ENCODE assay signal across 8 mouse cellular contexts in genomic region chr8:120549321-120549921, GRCm38 (mm10). TPM values are rescaled to one million over a fixed set of nuclear protein-coding genes. Genes with fewer than 3 reads are reported as not detected.
DNase-seq lines count a peak whose midpoint lies in the region; ATAC-seq lines count a peak whose summit lies in the region.

No protein-coding gene starts in this region.

- H3K4me1 ChIP-seq in kidney, embryonic 14.5 days (ENCODE audit: control insufficient read depth, insufficient read depth, low read length): peaks cover 76% of the 10 kb centered on the region
- H3K4me1 ChIP-seq in forebrain, embryonic 15.5 days: peaks cover 92% of the 10 kb centered on the region
- H3K4me1 ChIP-seq in liver, embryonic 11.5 days (replicated peaks; ENCODE audit: control insufficient read depth, insufficient read depth, low read length): peaks cover 79% of the 10 kb centered on the region

- 4% methylated on average over 25 of the region's 25 CpGs for WGBS in kidney, embryonic 14.5 days
- WGBS in forebrain, embryonic 15.5 days: 6% methylated on average over 25 of the region's 25 CpGs
- 40% methylated on average over 25 of the region's 25 CpGs for WGBS in liver, embryonic 11.5 days

- H3K27ac ChIP-seq in kidney, embryonic 14.5 days (ENCODE audit: low read depth, low read length): peak overlapping the region; percentile 67; the same call in 1 of the 2 replicates
- H3K27ac ChIP-seq in forebrain, embryonic 15.5 days (replicated peaks): peak overlapping the region; percentile 91
- 0 out of 2 replicates have a peak overlapping the region, but pooled peaks have one; percentile 16 for H3K27ac ChIP-seq in liver, embryonic 11.5 days (ENCODE audit: low read depth, low read length)

- peak; percentile 66 for ATAC-seq in kidney, embryonic 14.5 days (ENCODE audit: low FRiP score, low TSS enrichment)
- peak; percentile 6; the same call in 1 of the 2 replicates for ATAC-seq in forebrain, embryonic 15.5 days (replicated peaks)
- no peak; the same call in 1 of the 2 replicates for ATAC-seq in liver, embryonic 11.5 days (replicated peaks; ENCODE audit: low FRiP score)

- no peaks in the 10 kb centered on the region for H3K27me3 ChIP-seq in kidney, embryonic 14.5 days (ENCODE audit: control insufficient read depth, insufficient read depth, low read length)
- H3K27me3 ChIP-seq in forebrain, embryonic 15.5 days: no peaks in the 10 kb centered on the region
- no peaks in the 10 kb centered on the region for H3K27me3 ChIP-seq in liver, embryonic 11.5 days (replicated peaks; ENCODE audit: control insufficient read depth, insufficient read depth, low read length)

- DNase-seq in kidney, adult 9 months: no peak
- DNase-seq in cerebellum, postnatal 10 days: peak; percentile 68 to 76
- DNase-seq in liver, embryonic 11.5 days (ENCODE audit: low spot score): no peak
- no peak for DNase-seq in thymus, adult 18-20 months
- DNase-seq in layer of hippocampus, adult 11-12 months (ENCODE audit: low spot score): no peak
- no peak for DNase-seq in urinary bladder, postnatal 25 days (ENCODE audit: low spot score)

- H3K36me3 ChIP-seq in kidney, embryonic 14.5 days (ENCODE audit: control insufficient read depth, insufficient read depth, low read length): peaks cover 7% of the 10 kb centered on the region
- no peaks in the 10 kb centered on the region for H3K36me3 ChIP-seq in forebrain, embryonic 15.5 days
- H3K36me3 ChIP-seq in liver, embryonic 11.5 days (ENCODE audit: control insufficient read depth, insufficient read depth, low read length): peaks cover 8% of the 10 kb centered on the region

- H3K4me2 ChIP-seq in kidney, embryonic 14.5 days (replicated peaks; ENCODE audit: low read depth, low read length): peak overlapping the region; percentile 28
- peak overlapping the region; percentile 46 for H3K4me2 ChIP-seq in forebrain, embryonic 15.5 days (replicated peaks)
- peak overlapping the region; percentile 36 for H3K4me2 ChIP-seq in liver, embryonic 11.5 days

- no peaks in the 10 kb centered on the region for H3K9me3 ChIP-seq in kidney, embryonic 14.5 days (ENCODE audit: control insufficient read depth, low read length)
- no peaks in the 10 kb centered on the region for H3K9me3 ChIP-seq in forebrain, embryonic 15.5 days
- no peaks in the 10 kb centered on the region for H3K9me3 ChIP-seq in liver, embryonic 11.5 days (ENCODE audit: control insufficient read depth, low read length)

- peak overlapping the region; percentile 7; the same call in 1 of the 2 replicates for H3K4me3 ChIP-seq in kidney, embryonic 14.5 days (ENCODE audit: low read length)
- peak overlapping the region; percentile 18 for H3K4me3 ChIP-seq in forebrain, embryonic 15.5 days
- H3K4me3 ChIP-seq in liver, embryonic 11.5 days (ENCODE audit: low read depth, low read length): no peak overlapping the region

- no peak overlapping the region for H3K9ac ChIP-seq in kidney, embryonic 14.5 days (ENCODE audit: low read depth, low read length)
- peak overlapping the region; percentile 38 for H3K9ac ChIP-seq in forebrain, embryonic 15.5 days (replicated peaks)
- no peak overlapping the region for H3K9ac ChIP-seq in liver, embryonic 11.5 days (ENCODE audit: low read depth, low read length)

RNA-seq across cellular contexts. Expression of gene Gins2, which starts 39.7 kb away (rescaled TPM):
- 118 and 145 TPM in 2 replicates for polyA plus RNA-seq in kidney, embryonic 14.5 days (2014; fragmentation: Nextera tagmentation; extraction: Ambion mirVana)
- polyA plus RNA-seq in forebrain, embryonic 15.5 days (2015; fragmentation: Nextera tagmentation; extraction: Ambion mirVana): 27.1 and 34.2 TPM in 2 replicates
- polyA plus RNA-seq in liver, embryonic 11.5 days (2014; fragmentation: Nextera tagmentation; extraction: Ambion mirVana): 125 and 127 TPM in 2 replicates

Comparison
In these comparisons a context has a peak if more than half of its experiments do, and no peak if none do; other contexts are left out.
1. H3K27ac ChIP-seq: peak in every context shown above with its lines; median percentile 91 in forebrain, embryonic 15.5 days; 67 in kidney, embryonic 14.5 days; 16 in liver, embryonic 11.5 days.
2. DNase-seq: peak in cerebellum, postnatal 10 days (2 of 2); none in kidney, adult 9 months (single experiment), liver, embryonic 11.5 days (single experiment), thymus, adult 18-20 months (0 of 2), layer of hippocampus, adult 11-12 months (single experiment) and urinary bladder, postnatal 25 days (single experiment).
3. Peak in every context shown above with its lines, with median percentiles within 50 percentile points of each other: H3K4me2 ChIP-seq.